Mouse (Mus musculus): ENCODE data around the gene Hipk3. TPM values are rescaled to one million over a fixed set of nuclear protein-coding genes. Genes with fewer than 3 reads are reported as not detected.

The Hipk3 gene
- polyA plus RNA-seq, 1 experiment, result 46.2 TPM

DNA sequence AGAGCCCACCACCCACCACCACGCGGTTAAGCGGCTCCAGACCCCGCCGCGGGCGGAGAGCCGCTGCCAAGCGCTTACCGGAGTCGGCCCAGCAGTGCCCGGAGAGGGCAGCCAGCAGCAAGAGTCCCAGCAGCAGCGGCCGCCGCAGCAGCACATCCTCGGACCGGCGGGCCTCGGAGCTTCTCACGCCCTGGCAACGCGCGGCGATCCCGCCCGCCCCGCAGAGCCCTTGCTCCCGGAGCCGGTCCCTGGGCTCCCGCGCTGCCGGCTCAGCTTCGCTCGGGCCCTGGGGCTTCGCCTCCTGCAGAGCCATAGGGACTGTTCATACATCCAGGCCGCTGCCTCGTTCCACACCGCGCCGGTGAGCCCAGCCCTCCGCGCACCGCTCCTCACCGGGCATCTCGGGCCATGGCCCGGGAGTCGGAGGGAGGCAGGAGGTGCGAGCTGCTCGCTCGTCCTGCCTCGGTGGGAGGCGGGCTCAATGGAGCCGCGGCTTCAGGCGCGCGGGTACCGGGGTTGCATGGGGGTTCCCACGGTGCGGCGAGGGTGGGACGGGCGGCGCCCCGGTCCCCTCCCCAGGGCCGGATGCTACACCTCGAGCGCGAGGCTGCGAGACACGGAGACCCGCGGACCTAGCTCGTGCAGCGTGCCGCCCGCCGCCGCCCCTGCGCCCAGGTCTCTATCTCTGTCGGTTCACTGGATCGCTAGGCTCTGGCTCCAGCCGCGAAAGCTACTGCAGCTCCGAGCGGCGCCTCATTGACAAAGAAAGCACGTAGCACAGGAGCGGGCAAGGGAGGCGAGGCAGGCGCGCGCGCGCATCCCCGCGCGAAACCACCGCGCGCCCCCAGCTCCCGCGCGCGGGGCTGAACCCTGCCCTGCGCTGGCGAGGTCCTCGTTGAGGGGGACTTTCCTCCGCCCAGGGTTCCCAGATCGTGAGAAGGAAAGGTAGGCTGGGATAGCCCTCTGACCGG, 84.1 kb downstream of the Hipk3 start:
- DNase-seq, result no peak
- no peaks in the 10 kb centered on the region for H3K4me1 ChIP-seq (ENCODE audit: control insufficient read depth, insufficient read depth, low read length)
- TF ChIP-seq CTCF (IDR thresholded peaks at IDR 0.05; ENCODE audit: insufficient read depth, low read length), result no peak
- no peak for TF ChIP-seq POLR2A (IDR thresholded peaks at IDR 0.05; ENCODE audit: borderline replicate concordance, extremely low read depth, low read depth, low read length)
- WGBS, result 1% methylated on average over 111 of the region's 111 CpGs
- H3K4me3 ChIP-seq (replicated peaks; ENCODE audit: extremely low read depth, low read depth, low read length), result no peak overlapping the region

DNA sequence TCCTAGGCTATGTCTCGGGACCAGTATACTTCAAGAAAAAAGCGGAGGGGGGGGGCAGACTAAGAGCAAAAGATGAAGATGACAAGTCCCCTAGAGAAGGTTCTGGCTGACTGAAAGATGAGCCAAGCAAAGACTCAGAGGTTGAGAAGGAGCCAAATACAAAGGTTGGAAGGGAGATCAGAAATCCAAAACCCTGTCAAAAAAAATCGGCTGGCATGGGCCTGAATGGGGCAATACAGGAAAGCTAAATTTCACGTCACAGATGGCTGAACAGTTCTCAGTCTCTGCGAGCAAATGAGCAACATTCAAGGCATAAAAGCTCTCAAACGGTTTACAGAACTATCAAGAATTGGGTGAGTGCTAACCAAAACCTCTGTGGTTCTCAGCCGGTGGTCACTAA, 85.9 kb downstream of the Hipk3 start:
- Histone ChIP-seq H3K4me3 (replicated peaks; ENCODE audit: extremely low read depth, low read depth, low read length) (no peak overlapping the region), H3K4me1 (ENCODE audit: control insufficient read depth, insufficient read depth, low read length) (no peaks in the 10 kb centered on the region)
- TF ChIP-seq POLR2A (IDR thresholded peaks at IDR 0.05; ENCODE audit: borderline replicate concordance, extremely low read depth, low read depth, low read length), result no peak
- TF ChIP-seq CTCF (IDR thresholded peaks at IDR 0.05; ENCODE audit: insufficient read depth, low read length), result no peak
- no peak for DNase-seq
- WGBS, result 76% methylated on average over 7 of the region's 7 CpGs

DNA sequence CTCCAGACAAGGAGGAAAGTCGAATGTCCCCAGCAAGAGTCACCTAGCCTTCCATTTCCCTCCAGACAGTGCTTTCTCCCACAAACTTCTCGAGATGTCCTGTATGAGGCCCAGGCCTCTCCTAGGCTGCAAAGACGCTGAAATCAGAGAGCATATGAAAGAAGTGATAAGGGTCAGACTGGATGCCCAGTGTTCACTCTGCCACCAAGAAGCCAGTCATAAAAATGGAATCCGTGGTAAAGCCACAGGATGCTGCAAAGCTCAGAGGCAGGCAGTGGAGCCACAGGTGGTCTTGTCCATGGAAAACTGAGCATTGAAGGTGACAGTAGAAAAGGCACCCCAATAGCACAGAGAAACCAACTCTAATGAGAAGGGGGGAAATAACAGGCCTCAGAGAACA, 86.3 kb downstream of the Hipk3 start:
- WGBS, result 69% methylated on average over 4 of the region's 4 CpGs
- no peaks in the 10 kb centered on the region for H3K4me1 ChIP-seq (ENCODE audit: control insufficient read depth, insufficient read depth, low read length)
- DNase-seq, result no peak
- TF ChIP-seq POLR2A (IDR thresholded peaks at IDR 0.05; ENCODE audit: borderline replicate concordance, extremely low read depth, low read depth, low read length) (no peak), CTCF (IDR thresholded peaks at IDR 0.05; ENCODE audit: insufficient read depth, low read length) (no peak)
- H3K4me3 ChIP-seq (replicated peaks; ENCODE audit: extremely low read depth, low read depth, low read length), result no peak overlapping the region

DNA sequence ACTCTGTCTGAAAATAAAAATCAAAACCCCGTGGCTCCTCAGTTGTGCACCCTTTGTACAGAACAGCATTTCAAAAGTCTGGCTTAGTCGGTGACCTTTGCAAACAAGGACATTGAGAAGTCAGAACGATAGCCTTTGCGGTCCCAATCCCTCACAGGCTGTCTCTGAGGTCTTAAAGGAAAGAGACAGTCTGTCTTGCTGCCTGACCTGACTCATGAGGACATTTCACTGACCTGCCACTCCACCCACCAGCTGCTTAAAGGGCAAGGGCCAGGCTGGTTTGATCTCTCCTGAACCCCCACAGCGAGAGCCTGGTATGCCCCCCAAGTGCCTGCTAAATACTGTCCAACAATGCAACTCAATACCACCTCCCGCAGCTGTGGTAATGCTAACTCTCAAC, 90.2 kb downstream of the Hipk3 start:
- DNase-seq, result no peak
- 86% methylated on average over 6 of the region's 6 CpGs for WGBS
- TF ChIP-seq CTCF (IDR thresholded peaks at IDR 0.05; ENCODE audit: insufficient read depth, low read length) (no peak), POLR2A (IDR thresholded peaks at IDR 0.05; ENCODE audit: borderline replicate concordance, extremely low read depth, low read depth, low read length) (no peak)
- H3K4me1 ChIP-seq (ENCODE audit: control insufficient read depth, insufficient read depth, low read length), result no peaks in the 10 kb centered on the region
- no peak overlapping the region for H3K4me3 ChIP-seq (replicated peaks; ENCODE audit: extremely low read depth, low read depth, low read length)

DNA sequence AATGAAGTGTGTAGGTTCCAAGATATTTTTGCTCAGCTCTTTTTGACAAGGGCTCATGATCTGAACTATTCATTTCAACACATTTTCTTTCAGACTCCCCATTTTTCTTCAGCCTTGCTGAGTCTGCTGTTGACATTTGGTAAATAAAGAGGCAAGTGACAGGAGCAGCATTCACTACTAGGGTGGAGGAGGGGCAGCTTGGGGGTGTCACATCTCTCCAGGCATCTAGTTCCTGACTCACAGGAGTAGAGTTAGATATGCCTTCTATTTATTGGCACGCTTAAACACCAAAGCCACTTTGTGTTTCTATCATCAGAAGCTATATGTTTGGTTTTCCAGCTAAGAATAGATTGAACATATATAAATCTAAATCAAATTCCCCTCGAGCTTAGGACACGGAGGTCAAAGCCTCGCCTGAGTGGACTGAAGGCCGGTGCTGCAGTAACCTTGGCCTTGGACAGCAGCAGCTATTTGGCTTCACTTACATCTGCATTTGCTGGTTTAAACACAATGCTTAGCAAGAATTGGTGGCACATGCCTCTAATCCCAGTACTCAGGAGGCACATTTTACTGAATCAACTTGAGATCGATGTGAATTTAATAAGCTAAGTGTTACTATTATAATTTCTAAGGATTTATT, 95.5 kb downstream of the Hipk3 start:
- no peak for DNase-seq
- 71% methylated on average over 6 of the region's 6 CpGs for WGBS
- TF ChIP-seq POLR2A (IDR thresholded peaks at IDR 0.05; ENCODE audit: borderline replicate concordance, extremely low read depth, low read depth, low read length) (no peak), CTCF (IDR thresholded peaks at IDR 0.05; ENCODE audit: insufficient read depth, low read length) (no peak)
- no peak overlapping the region for H3K4me3 ChIP-seq (replicated peaks; ENCODE audit: extremely low read depth, low read depth, low read length)
- no peaks in the 10 kb centered on the region for H3K4me1 ChIP-seq (ENCODE audit: control insufficient read depth, insufficient read depth, low read length)

DNA sequence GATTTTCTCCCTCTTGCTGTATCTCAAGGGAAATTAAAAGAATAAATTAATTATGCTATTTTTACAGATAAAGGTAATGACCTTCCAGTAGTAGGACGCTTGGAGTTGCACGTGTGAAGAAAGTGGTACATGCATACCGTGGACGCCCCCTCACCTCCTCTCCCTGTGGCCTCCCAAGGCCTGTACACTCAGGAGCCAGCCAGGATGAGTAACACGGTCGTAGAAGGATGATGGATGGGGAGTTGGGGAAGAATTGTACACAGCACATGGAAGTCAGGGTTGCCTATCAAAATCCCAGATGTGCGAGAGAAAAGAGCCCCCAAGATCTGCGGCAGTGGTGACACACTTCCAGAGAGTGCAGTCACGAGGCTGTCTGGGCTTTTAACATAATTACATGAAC, 98.3 kb downstream of the Hipk3 start:
- no peak for TF ChIP-seq CTCF (IDR thresholded peaks at IDR 0.05; ENCODE audit: insufficient read depth, low read length)
- no peak for TF ChIP-seq POLR2A (IDR thresholded peaks at IDR 0.05; ENCODE audit: borderline replicate concordance, extremely low read depth, low read depth, low read length)
- Histone ChIP-seq H3K4me3 (replicated peaks; ENCODE audit: extremely low read depth, low read depth, low read length) (no peak overlapping the region), H3K4me1 (ENCODE audit: control insufficient read depth, insufficient read depth, low read length) (no peaks in the 10 kb centered on the region)
- WGBS, result 69% methylated on average over 9 of the region's 9 CpGs
- no peak for DNase-seq

DNA sequence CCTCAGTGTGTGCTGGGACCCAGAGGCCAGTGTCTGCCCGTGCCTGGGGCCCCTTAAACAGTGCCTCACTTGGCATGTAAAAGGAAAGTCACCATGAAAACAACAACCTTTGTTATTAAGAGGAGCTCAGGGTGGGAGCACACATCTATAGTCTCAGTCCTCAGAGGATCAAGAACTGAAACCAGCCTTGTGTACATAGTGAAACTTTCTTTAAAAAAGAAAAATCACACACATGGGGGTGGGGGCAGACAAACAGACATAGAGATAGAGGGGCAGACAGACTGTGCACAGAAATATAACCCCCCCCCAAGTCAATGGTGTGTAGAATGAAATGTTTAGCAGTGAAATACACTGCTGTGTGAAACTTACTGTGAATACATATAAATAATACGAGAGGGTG, 99.5 kb downstream of the Hipk3 start:
- no peak for TF ChIP-seq POLR2A (IDR thresholded peaks at IDR 0.05; ENCODE audit: borderline replicate concordance, extremely low read depth, low read depth, low read length)
- no peak for TF ChIP-seq CTCF (IDR thresholded peaks at IDR 0.05; ENCODE audit: insufficient read depth, low read length)
- DNase-seq, result no peak
- no peaks in the 10 kb centered on the region for H3K4me1 ChIP-seq (ENCODE audit: control insufficient read depth, insufficient read depth, low read length)
- no peak overlapping the region for H3K4me3 ChIP-seq (replicated peaks; ENCODE audit: extremely low read depth, low read depth, low read length)
- 45% methylated on average over 2 of the region's 2 CpGs for WGBS

DNA sequence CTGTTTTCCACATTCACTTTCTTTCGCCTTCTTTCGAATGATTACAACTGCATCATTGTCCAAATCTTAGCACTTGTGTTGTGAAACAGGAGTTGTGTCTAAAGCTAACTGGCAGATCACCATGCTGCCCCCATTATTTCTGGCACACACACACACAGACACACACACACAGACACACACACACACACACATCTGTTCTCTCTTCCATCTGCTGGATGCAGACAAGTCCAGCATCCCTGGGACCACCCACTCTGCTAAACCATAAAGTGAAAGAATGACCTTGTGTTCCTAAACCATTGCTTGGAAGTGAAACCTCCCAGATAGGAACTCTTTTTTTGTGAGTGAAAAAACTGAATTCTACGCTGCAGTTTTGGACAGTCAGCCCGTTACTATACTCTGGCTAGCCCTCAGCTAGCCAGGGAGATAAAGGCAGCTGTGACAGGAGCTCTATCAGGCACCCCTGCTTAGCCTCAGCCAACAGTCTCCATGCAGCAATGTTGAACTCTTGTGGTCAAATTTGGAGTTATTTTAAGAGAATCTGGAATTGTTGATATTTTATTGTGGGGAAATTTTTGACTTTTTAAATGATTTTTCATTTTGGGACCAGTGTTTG, 101.4 kb downstream of the Hipk3 start:
- no peak for DNase-seq
- TF ChIP-seq CTCF (IDR thresholded peaks at IDR 0.05; ENCODE audit: insufficient read depth, low read length), result no peak
- TF ChIP-seq POLR2A (IDR thresholded peaks at IDR 0.05; ENCODE audit: borderline replicate concordance, extremely low read depth, low read depth, low read length), result no peak
- H3K4me3 ChIP-seq (replicated peaks; ENCODE audit: extremely low read depth, low read depth, low read length), result no peak overlapping the region
- no peaks in the 10 kb centered on the region for H3K4me1 ChIP-seq (ENCODE audit: control insufficient read depth, insufficient read depth, low read length)
- 62% methylated on average over 4 of the region's 4 CpGs for WGBS

DNA sequence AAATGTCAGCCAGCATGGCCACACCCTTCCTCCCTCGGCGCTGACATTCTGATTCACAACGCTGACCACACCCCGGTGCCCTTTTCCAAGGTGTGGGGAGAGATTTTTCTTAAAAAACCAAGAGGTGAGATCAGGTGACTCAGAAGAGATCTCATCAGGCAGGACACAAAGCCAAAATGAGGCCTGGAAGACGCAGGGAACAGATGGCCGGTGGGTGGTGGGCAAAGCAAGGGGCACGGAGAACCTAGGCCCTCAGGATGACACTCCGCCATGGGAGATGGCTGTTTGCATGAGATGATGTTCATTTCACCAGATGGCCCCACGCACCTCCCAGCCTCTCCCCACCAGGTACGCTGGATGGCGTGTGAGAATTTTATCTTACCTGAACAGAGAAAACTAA, 105.0 kb downstream of the Hipk3 start:
- no peak for DNase-seq
- WGBS, result 86% methylated on average over 11 of the region's 11 CpGs
- TF ChIP-seq POLR2A (IDR thresholded peaks at IDR 0.05; ENCODE audit: borderline replicate concordance, extremely low read depth, low read depth, low read length), result no peak
- TF ChIP-seq CTCF (IDR thresholded peaks at IDR 0.05; ENCODE audit: insufficient read depth, low read length), result no peak
- Histone ChIP-seq H3K4me1 (ENCODE audit: control insufficient read depth, insufficient read depth, low read length) (no peaks in the 10 kb centered on the region), H3K4me3 (replicated peaks; ENCODE audit: extremely low read depth, low read depth, low read length) (no peak overlapping the region)
